Comparison of ENCODE assay signal across 8 mouse cellular contexts in the genomic region with DNA sequence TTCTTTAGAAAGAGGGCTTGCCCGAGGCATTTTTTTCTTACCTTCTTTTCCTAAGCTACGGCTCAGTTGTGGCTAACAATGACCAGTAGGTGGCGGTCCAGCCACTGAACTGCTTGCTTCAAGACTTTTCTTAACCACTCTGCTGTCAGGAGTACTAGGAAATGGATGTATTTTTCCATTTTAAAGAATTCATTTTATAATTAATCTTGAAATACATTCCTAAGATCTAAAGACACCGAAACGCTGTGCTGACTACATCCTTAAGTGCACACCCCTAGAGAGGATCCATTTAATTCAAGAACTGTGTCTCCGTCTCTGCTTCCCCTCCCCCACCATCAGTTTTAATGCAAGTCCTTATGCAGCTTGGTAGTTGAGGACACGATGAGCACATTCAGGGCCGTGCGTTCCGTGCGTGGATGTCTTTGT.
A peak's percentile ranks its signal among the peaks of the same experiment; 100 is the strongest.
DNase-seq lines count a peak whose midpoint lies in the region; ATAC-seq lines count a peak whose summit lies in the region.

No protein-coding gene starts in this region.

- peak overlapping the region; percentile 8; the same call in 1 of the 2 replicates for H3K4me3 ChIP-seq in limb, embryonic 11.5 days (ENCODE audit: low read depth, low read length)
- peak overlapping the region; percentile 38 for H3K4me3 ChIP-seq in midbrain, embryonic 15.5 days

- no peak overlapping the region for H3K9ac ChIP-seq in limb, embryonic 11.5 days (ENCODE audit: low read length)
- H3K9ac ChIP-seq in midbrain, embryonic 15.5 days, result peak overlapping the region; percentile 35

- 2% methylated on average over 11 of the region's 11 CpGs for WGBS in limb, embryonic 11.5 days
- WGBS in midbrain, embryonic 15.5 days, result under 1% methylated on average over 11 of the region's 11 CpGs

- peak; percentile 76 for DNase-seq in urinary bladder, postnatal 14 days (ENCODE audit: low spot score)
- DNase-seq in urinary bladder, adult 2 months (ENCODE audit: low spot score), result no peak
- peak; percentile 90 for DNase-seq in embryo, embryonic 11 days
- DNase-seq in kidney, adult 8-10 months, result peak; percentile 38 to 63
- peak; percentile 83 for DNase-seq in limb, embryonic 11.5 days (ENCODE audit: low spot score)
- peak; percentile 16 to 52 for DNase-seq in urinary bladder, postnatal 36 days (ENCODE audit: low spot score in 2 of 2)

- no peaks in the 10 kb centered on the region for H3K9me3 ChIP-seq in limb, embryonic 11.5 days (ENCODE audit: control insufficient read depth, low read length)
- H3K9me3 ChIP-seq in midbrain, embryonic 15.5 days, result no peaks in the 10 kb centered on the region

- peak; percentile 65; the same call in 1 of the 2 replicates for ATAC-seq in granulocyte monocyte progenitor cell, adult 5-6 weeks (replicated peaks; ENCODE audit: poor library complexity, severe bottlenecking)
- 0 out of 2 replicates have a peak, but pooled peaks have one; percentile 47 for ATAC-seq in limb, embryonic 11.5 days (ENCODE audit: insufficient number of reproducible peaks, low FRiP score, low TSS enrichment, low read depth)
- ATAC-seq in midbrain, embryonic 15.5 days (replicated peaks), result peak; percentile 80

- H3K27ac ChIP-seq in limb, embryonic 11.5 days (replicated peaks; ENCODE audit: low read depth, low read length), result no peak overlapping the region
- no peak overlapping the region for H3K27ac ChIP-seq in midbrain, embryonic 15.5 days

- H3K36me3 ChIP-seq in limb, embryonic 11.5 days (ENCODE audit: control insufficient read depth, insufficient read depth, low read length), result no peaks in the 10 kb centered on the region
- H3K36me3 ChIP-seq in midbrain, embryonic 15.5 days (replicated peaks), result no peaks in the 10 kb centered on the region

- 0 out of 2 replicates have a peak, but pooled peaks cover 4% of the 10 kb centered on the region for H3K27me3 ChIP-seq in limb, embryonic 11.5 days (ENCODE audit: control insufficient read depth, insufficient read depth, low read length)
- no peaks in the 10 kb centered on the region; the same call in 1 of the 2 replicates for H3K27me3 ChIP-seq in midbrain, embryonic 15.5 days (replicated peaks)

- H3K4me2 ChIP-seq in limb, embryonic 11.5 days (ENCODE audit: low read depth, severe bottlenecking), result peak overlapping the region; percentile 39
- H3K4me2 ChIP-seq in midbrain, embryonic 15.5 days, result peak overlapping the region; percentile 57

- H3K4me1 ChIP-seq in limb, embryonic 11.5 days (ENCODE audit: control insufficient read depth, insufficient read depth, low read length), result peaks cover 4% of the 10 kb centered on the region; the same call in 1 of the 2 replicates
- peaks cover 20% of the 10 kb centered on the region for H3K4me1 ChIP-seq in midbrain, embryonic 15.5 days
